Mouse (Mus musculus): ENCODE results near the gene Gm20715. TPM values are rescaled to one million over a fixed set of nuclear protein-coding genes. Genes with fewer than 3 reads are reported as not detected.
"Not testable (repeated sequence)": the region's sequence is repeated elsewhere in the genome, so short reads cannot be mapped to it uniquely, and the experiment has no call there.

The Gm20715 gene
- total RNA-seq, 2 experiments from 2014 or later: not detected

GRCm38 (mm10) chr7:6415442-6415787 lies 5.3 kb downstream of the Gm20715 start:
- no peak for ATAC-seq (replicated peaks; ENCODE audit: low FRiP score, poor library complexity, severe bottlenecking)

GRCm38 (mm10) chr7:6419894-6420293 lies 9.8 kb downstream of the Gm20715 start:
- ATAC-seq (replicated peaks; ENCODE audit: low FRiP score, poor library complexity, severe bottlenecking): no peak

- ATAC-seq (replicated peaks; ENCODE audit: low FRiP score, poor library complexity, severe bottlenecking): no peak
Measured at GRCm38 (mm10) chr7:6429381-6429780, 19.3 kb downstream of the Gm20715 start.

GRCm38 (mm10) chr7:6430342-6430741 lies 20.3 kb downstream of the Gm20715 start:
- no peak for ATAC-seq (replicated peaks; ENCODE audit: low FRiP score, poor library complexity, severe bottlenecking)

- no peak for ATAC-seq (replicated peaks; ENCODE audit: low FRiP score, poor library complexity, severe bottlenecking)
Measured at GRCm38 (mm10) chr7:6438388-6438787, 28.3 kb downstream of the Gm20715 start, which contains the start of gene Olfr1344. Gene Olfr1344 (plus strand): TSS chr7:6438688.

GRCm38 (mm10) chr7:6441173-6441572 lies 31.1 kb downstream of the Gm20715 start:
- no peak for ATAC-seq (replicated peaks; ENCODE audit: low FRiP score, poor library complexity, severe bottlenecking)

- ATAC-seq (replicated peaks; ENCODE audit: low FRiP score, poor library complexity, severe bottlenecking): no peak
Measured at GRCm38 (mm10) chr7:6447771-6448170, 37.7 kb downstream of the Gm20715 start.

- ATAC-seq (replicated peaks; ENCODE audit: low FRiP score, poor library complexity, severe bottlenecking): no peak
Measured at GRCm38 (mm10) chr7:6455868-6456267, 45.8 kb downstream of the Gm20715 start, which contains the start of gene Olfr1336. Gene Olfr1336 (plus strand): TSS chr7:6456168.

- ATAC-seq (replicated peaks; ENCODE audit: low FRiP score, poor library complexity, severe bottlenecking): no peak
Measured at GRCm38 (mm10) chr7:6456399-6456798, 46.3 kb downstream of the Gm20715 start.

- no peak for ATAC-seq (replicated peaks; ENCODE audit: low FRiP score, poor library complexity, severe bottlenecking)
Measured at GRCm38 (mm10) chr7:6466951-6467350, 56.9 kb downstream of the Gm20715 start, which contains the start of gene Olfr1346. Gene Olfr1346 (plus strand): TSS chr7:6467101.

- not testable (repeated sequence) for ATAC-seq (replicated peaks; ENCODE audit: low FRiP score, poor library complexity, severe bottlenecking)
Measured at GRCm38 (mm10) chr7:6477633-6478032, 67.6 kb downstream of the Gm20715 start.

GRCm38 (mm10) chr7:6486841-6487240 lies 76.8 kb downstream of the Gm20715 start, which contains the start of gene Olfr5:
Gene Olfr5 (minus strand): TSS chr7:6486941.
- no peak for ATAC-seq (replicated peaks; ENCODE audit: low FRiP score, poor library complexity, severe bottlenecking)

Other genes starting within 250 kb of the Gm20715 start
- 0.42 TPM in 1 of 2 replicates, not detected in the other for gene Zfp444, start 238.1 kb upstream of the Gm20715 start, total RNA-seq (2015; ENCODE audit: low replicate concordance)
- gene Zfp444, start 238.1 kb upstream of the Gm20715 start, total RNA-seq (2017; ENCODE audit: low replicate concordance): 4.2 and 11.6 TPM in 2 replicates
- gene Galp, start 213.2 kb upstream of the Gm20715 start, total RNA-seq (2015; ENCODE audit: low replicate concordance): not detected in 2 replicates
- not detected in 2 replicates for gene Galp, start 213.2 kb upstream of the Gm20715 start, total RNA-seq (2017; ENCODE audit: low replicate concordance)
- not detected in 2 replicates for gene Zscan5b, start 188.0 kb upstream of the Gm20715 start, total RNA-seq (2015; ENCODE audit: low replicate concordance)
- gene Zscan5b, start 188.0 kb upstream of the Gm20715 start, total RNA-seq (2017; ENCODE audit: low replicate concordance): not detected in 2 replicates
- not detected in 2 replicates for gene Epp13, start 157.6 kb upstream of the Gm20715 start, total RNA-seq (2015; ENCODE audit: low replicate concordance)
- not detected in 2 replicates for gene Epp13, start 157.6 kb upstream of the Gm20715 start, total RNA-seq (2017; ENCODE audit: low replicate concordance)
- not detected in 2 replicates for gene Zfp667, start 123.7 kb upstream of the Gm20715 start, total RNA-seq (2015; ENCODE audit: low replicate concordance)
- not detected in 2 replicates for gene Zfp667, start 123.7 kb upstream of the Gm20715 start, total RNA-seq (2017; ENCODE audit: low replicate concordance)
- not detected in 2 replicates for gene Zfp583, start 79.0 kb upstream of the Gm20715 start, total RNA-seq (2015; ENCODE audit: low replicate concordance)
- gene Zfp583, start 79.0 kb upstream of the Gm20715 start, total RNA-seq (2017; ENCODE audit: low replicate concordance): 1.2 TPM in 1 of 2 replicates, not detected in the other
- not detected in 2 replicates for gene Gm3854, start 66.5 kb upstream of the Gm20715 start, total RNA-seq (2015; ENCODE audit: low replicate concordance)
- not detected in 2 replicates for gene Gm3854, start 66.5 kb upstream of the Gm20715 start, total RNA-seq (2017; ENCODE audit: low replicate concordance)
- gene Zfp78, start 47.0 kb upstream of the Gm20715 start, total RNA-seq (2015; ENCODE audit: low replicate concordance): 1.7 TPM in 1 of 2 replicates, not detected in the other
- 1.2 TPM in 1 of 2 replicates, not detected in the other for gene Zfp78, start 47.0 kb upstream of the Gm20715 start, total RNA-seq (2017; ENCODE audit: low replicate concordance)
- not detected in 2 replicates for gene Zfp28, start 27.0 kb upstream of the Gm20715 start, total RNA-seq (2015; ENCODE audit: low replicate concordance)
- gene Zfp28, start 27.0 kb upstream of the Gm20715 start, total RNA-seq (2017; ENCODE audit: low replicate concordance): 0.51 TPM in 1 of 2 replicates, not detected in the other
- not detected in 2 replicates for gene Smim17, start 11.6 kb upstream of the Gm20715 start, total RNA-seq (2015; ENCODE audit: low replicate concordance)
- gene Smim17, start 11.6 kb upstream of the Gm20715 start, total RNA-seq (2017; ENCODE audit: low replicate concordance): not detected in 2 replicates
- gene Olfr1344, start 28.4 kb downstream of the Gm20715 start, total RNA-seq (2015; ENCODE audit: low replicate concordance): not detected in 2 replicates
- not detected in 2 replicates for gene Olfr1344, start 28.4 kb downstream of the Gm20715 start, total RNA-seq (2017; ENCODE audit: low replicate concordance)
- gene Olfr1336, start 45.9 kb downstream of the Gm20715 start, total RNA-seq (2015; ENCODE audit: low replicate concordance): not detected in 2 replicates
- not detected in 2 replicates for gene Olfr1336, start 45.9 kb downstream of the Gm20715 start, total RNA-seq (2017; ENCODE audit: low replicate concordance)
- not detected in 2 replicates for gene Olfr1346, start 56.8 kb downstream of the Gm20715 start, total RNA-seq (2015; ENCODE audit: low replicate concordance)
- not detected in 2 replicates for gene Olfr1346, start 56.8 kb downstream of the Gm20715 start, total RNA-seq (2017; ENCODE audit: low replicate concordance)
- not detected in 2 replicates for gene Olfr5, start 76.7 kb downstream of the Gm20715 start, total RNA-seq (2015; ENCODE audit: low replicate concordance)
- gene Olfr5, start 76.7 kb downstream of the Gm20715 start, total RNA-seq (2017; ENCODE audit: low replicate concordance): not detected in 2 replicates
- not detected in 2 replicates for gene Olfr1347, start 89.5 kb downstream of the Gm20715 start, total RNA-seq (2015; ENCODE audit: low replicate concordance)
- not detected in 2 replicates for gene Olfr1347, start 89.5 kb downstream of the Gm20715 start, total RNA-seq (2017; ENCODE audit: low replicate concordance)
- not detected in 2 replicates for gene Olfr1348, start 98.5 kb downstream of the Gm20715 start, total RNA-seq (2015; ENCODE audit: low replicate concordance)
- gene Olfr1348, start 98.5 kb downstream of the Gm20715 start, total RNA-seq (2017; ENCODE audit: low replicate concordance): not detected in 2 replicates
- not detected in 2 replicates for gene Olfr1349, start 112.7 kb downstream of the Gm20715 start, total RNA-seq (2015; ENCODE audit: low replicate concordance)
- gene Olfr1349, start 112.7 kb downstream of the Gm20715 start, total RNA-seq (2017; ENCODE audit: low replicate concordance): not detected in 2 replicates
- not detected in 2 replicates for gene Olfr1350, start 154.6 kb downstream of the Gm20715 start, total RNA-seq (2015; ENCODE audit: low replicate concordance)
- gene Olfr1350, start 154.6 kb downstream of the Gm20715 start, total RNA-seq (2017; ENCODE audit: low replicate concordance): not detected in 2 replicates

All from erythroid progenitor cell, adult 5-6 weeks (primary cell).